Mouse (Mus musculus) ES-Bruce4 (cell line): ENCODE measurements around the gene Atp2b4.

ENCODE experiments used
- CTCF ChIP-seq: IDR thresholded peaks from one replicate; pipeline ENCODE4 v1.8.1; 2011; ENCODE audit warnings: low read depth, low read length
- POLR2A ChIP-seq: IDR thresholded peaks from one replicate; pipeline ENCODE4 v1.8.1; 2011; ENCODE audit warnings: low read length; ENCODE audit not compliant: insufficient read depth

GRCm38 (mm10) chr1:133735995-133736652 lies 64.7 kb downstream of the Atp2b4 start:
- TF ChIP-seq CTCF (peak; percentile 97), POLR2A (no peak)
